Mouse (Mus musculus): ENCODE results near the gene Tanc2. TPM values are rescaled to one million over a fixed set of nuclear protein-coding genes. Genes with fewer than 3 reads are reported as not detected.

Tanc2 gene
- polyA plus RNA-seq, 1 experiment from 2014 or later = 3.5 TPM

GRCm38 (mm10) chr11:105948255-105948654 lies 358.5 kb downstream of the Tanc2 start:
- no peak for TF ChIP-seq CTCF (IDR thresholded peaks at IDR 0.05; ENCODE audit: low read depth)
- no peak overlapping the region for H3K4me3 ChIP-seq (ENCODE audit: low read depth, low read length)
- ATAC-seq = no peak
- H3K36me3 ChIP-seq (ENCODE audit: control insufficient read depth, insufficient read depth) = no peaks in the 10 kb centered on the region
- no peak overlapping the region for H3K4me2 ChIP-seq (replicated peaks; ENCODE audit: low read depth)
- peaks cover 11% of the 10 kb centered on the region for H3K4me1 ChIP-seq (replicated peaks; ENCODE audit: control insufficient read depth, insufficient read depth, low read length)
- 80% methylated on average over 2 of the region's 2 CpGs for WGBS
- H3K27ac ChIP-seq (ENCODE audit: low read depth, low read length) = peak overlapping the region; percentile 66
- no peaks in the 10 kb centered on the region for H3K9me3 ChIP-seq (ENCODE audit: control insufficient read depth)
- no peaks in the 10 kb centered on the region for H3K27me3 ChIP-seq (replicated peaks; ENCODE audit: control insufficient read depth, insufficient read depth, low read length)
- H3K9ac ChIP-seq (ENCODE audit: low read depth, low read length) = peak overlapping the region; percentile 31; the same call in 1 of the 2 replicates

DNA sequence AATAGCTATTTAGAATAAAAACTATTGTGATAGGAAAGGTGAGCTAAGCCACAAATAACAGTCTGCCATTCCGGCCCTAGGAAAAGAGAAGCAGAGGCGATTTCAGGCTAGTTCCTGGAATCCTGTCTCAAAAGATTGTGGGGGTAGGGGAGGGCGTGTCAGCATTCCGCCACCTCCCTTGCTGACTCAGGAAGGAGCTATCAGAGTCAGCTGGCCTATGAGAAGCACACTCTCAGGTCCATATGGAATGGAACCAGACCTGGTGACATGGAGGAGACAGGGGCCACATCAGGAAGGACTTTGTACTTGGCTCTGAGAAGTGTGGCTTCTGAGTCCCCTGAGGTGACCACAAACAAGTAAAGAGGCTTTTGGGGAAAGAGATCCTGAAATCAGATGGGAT lies 360.7 kb downstream of the Tanc2 start:
- Histone ChIP-seq H3K4me3 (ENCODE audit: low read depth, low read length) (no peak overlapping the region), H3K36me3 (ENCODE audit: control insufficient read depth, insufficient read depth) (no peaks in the 10 kb centered on the region), H3K4me2 (replicated peaks; ENCODE audit: low read depth) (no peak overlapping the region), H3K4me1 (replicated peaks; ENCODE audit: control insufficient read depth, insufficient read depth, low read length) (peaks cover 5% of the 10 kb centered on the region), H3K9me3 (ENCODE audit: control insufficient read depth) (no peaks in the 10 kb centered on the region), H3K9ac (ENCODE audit: low read depth, low read length) (0 out of 2 replicates have a peak overlapping the region, but pooled peaks have one; percentile 22), H3K27me3 (replicated peaks; ENCODE audit: control insufficient read depth, insufficient read depth, low read length) (no peaks in the 10 kb centered on the region), H3K27ac (ENCODE audit: low read depth, low read length) (peak overlapping the region; percentile 90)
- WGBS = 35% methylated on average over 4 of the region's 4 CpGs
- peak; percentile 76 for ATAC-seq
- no peak for TF ChIP-seq CTCF (IDR thresholded peaks at IDR 0.05; ENCODE audit: low read depth)

- H3K9me3 ChIP-seq (ENCODE audit: control insufficient read depth) = no peaks in the 10 kb centered on the region
- no peak for TF ChIP-seq CTCF (IDR thresholded peaks at IDR 0.05; ENCODE audit: low read depth)
- H3K27ac ChIP-seq (ENCODE audit: low read depth, low read length) = peak overlapping the region; percentile 50
- H3K4me3 ChIP-seq (ENCODE audit: low read depth, low read length) = no peak overlapping the region
- H3K4me2 ChIP-seq (replicated peaks; ENCODE audit: low read depth) = no peak overlapping the region
- no peaks in the 10 kb centered on the region; the same call in none of the 2 replicates for H3K4me1 ChIP-seq (replicated peaks; ENCODE audit: control insufficient read depth, insufficient read depth, low read length)
- H3K36me3 ChIP-seq (ENCODE audit: control insufficient read depth, insufficient read depth) = no peaks in the 10 kb centered on the region
- H3K9ac ChIP-seq (ENCODE audit: low read depth, low read length) = no peak overlapping the region
- no peaks in the 10 kb centered on the region for H3K27me3 ChIP-seq (replicated peaks; ENCODE audit: control insufficient read depth, insufficient read depth, low read length)
- 66% methylated on average over 3 of the region's 3 CpGs for WGBS
- ATAC-seq = no peak
Observed at GRCm38 (mm10) chr11:105951601-105952044, 361.8 kb downstream of the Tanc2 start.

DNA sequence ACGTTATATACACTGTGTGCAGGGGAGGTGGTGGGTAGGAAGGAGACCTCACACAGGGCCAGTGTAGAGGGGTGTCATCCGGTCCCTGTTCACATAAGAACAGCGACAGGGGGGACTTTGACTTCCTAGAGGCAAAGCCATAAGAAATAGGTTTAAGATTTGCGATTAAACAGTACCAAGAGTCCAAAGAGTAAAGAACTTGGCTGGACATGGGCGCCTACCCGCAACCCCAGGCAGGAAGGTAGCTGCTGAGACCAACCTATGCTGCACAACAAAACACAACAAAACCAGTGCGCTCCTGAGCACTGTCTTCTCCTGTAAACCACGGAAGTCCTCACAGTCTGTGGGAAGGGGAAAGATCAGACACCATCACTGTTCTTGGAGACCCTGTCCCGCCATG lies 362.3 kb downstream of the Tanc2 start:
- Histone ChIP-seq H3K27me3 (replicated peaks; ENCODE audit: control insufficient read depth, insufficient read depth, low read length) (no peaks in the 10 kb centered on the region), H3K4me2 (replicated peaks; ENCODE audit: low read depth) (no peak overlapping the region), H3K9ac (ENCODE audit: low read depth, low read length) (no peak overlapping the region), H3K4me3 (ENCODE audit: low read depth, low read length) (no peak overlapping the region), H3K9me3 (ENCODE audit: control insufficient read depth) (no peaks in the 10 kb centered on the region), H3K27ac (ENCODE audit: low read depth, low read length) (peak overlapping the region; percentile 16; the same call in 1 of the 2 replicates), H3K36me3 (ENCODE audit: control insufficient read depth, insufficient read depth) (no peaks in the 10 kb centered on the region), H3K4me1 (replicated peaks; ENCODE audit: control insufficient read depth, insufficient read depth, low read length) (no peaks in the 10 kb centered on the region; the same call in none of the 2 replicates)
- WGBS = 77% methylated on average over 9 of the region's 9 CpGs
- TF ChIP-seq CTCF (IDR thresholded peaks at IDR 0.05; ENCODE audit: low read depth) = no peak
- ATAC-seq = no peak

GRCm38 (mm10) chr11:105952911-105953386 lies 363.2 kb downstream of the Tanc2 start, which contains the start of gene Cyb561:
TSS of gene Cyb561 (minus strand) at chr11:105953336.
- no peak within 1 kb of the TSS for H3K9ac ChIP-seq (ENCODE audit: low read depth, low read length)
- no peaks in the 10 kb centered on the region; the same call in none of the 2 replicates for H3K4me1 ChIP-seq (replicated peaks; ENCODE audit: control insufficient read depth, insufficient read depth, low read length)
- ATAC-seq = no peak
- H3K27me3 ChIP-seq (replicated peaks; ENCODE audit: control insufficient read depth, insufficient read depth, low read length) = no peaks in the 10 kb centered on the region
- H3K4me3 ChIP-seq (ENCODE audit: low read depth, low read length) = no peak within 1 kb of the TSS
- no peak within 1 kb of the TSS for H3K4me2 ChIP-seq (replicated peaks; ENCODE audit: low read depth)
- H3K9me3 ChIP-seq (ENCODE audit: control insufficient read depth) = no peaks in the 10 kb centered on the region
- H3K36me3 ChIP-seq (ENCODE audit: control insufficient read depth, insufficient read depth) = no peaks in the 10 kb centered on the region
- 79% methylated on average over 12 of the region's 12 CpGs for WGBS
- no peak for TF ChIP-seq CTCF (IDR thresholded peaks at IDR 0.05; ENCODE audit: low read depth)
- H3K27ac ChIP-seq (ENCODE audit: low read depth, low read length) = no peak within 1 kb of the TSS; the same call in 1 of the 2 replicates

- H3K27me3 ChIP-seq (replicated peaks; ENCODE audit: control insufficient read depth, insufficient read depth, low read length) = no peaks in the 10 kb centered on the region
- 0 out of 2 replicates have a peak, but pooled peaks have one; percentile 30 for ATAC-seq
- no peaks in the 10 kb centered on the region for H3K9me3 ChIP-seq (ENCODE audit: control insufficient read depth)
- WGBS = 42% methylated on average over 6 of the region's 6 CpGs
- H3K4me2 ChIP-seq (replicated peaks; ENCODE audit: low read depth) = no peak overlapping the region
- no peak overlapping the region for H3K4me3 ChIP-seq (ENCODE audit: low read depth, low read length)
- no peaks in the 10 kb centered on the region; the same call in none of the 2 replicates for H3K4me1 ChIP-seq (replicated peaks; ENCODE audit: control insufficient read depth, insufficient read depth, low read length)
- H3K9ac ChIP-seq (ENCODE audit: low read depth, low read length) = no peak overlapping the region
- no peak for TF ChIP-seq CTCF (IDR thresholded peaks at IDR 0.05; ENCODE audit: low read depth)
- H3K36me3 ChIP-seq (ENCODE audit: control insufficient read depth, insufficient read depth) = no peaks in the 10 kb centered on the region
- H3K27ac ChIP-seq (ENCODE audit: low read depth, low read length) = no peak overlapping the region
Observed at GRCm38 (mm10) chr11:105953402-105953801, 363.6 kb downstream of the Tanc2 start.

Measured in intestine, postnatal 0 days (tissue).